Mouse (Mus musculus): Measurements from ENCODE around the gene Rap1a. TPM values are rescaled to one million over a fixed set of nuclear protein-coding genes. Genes with fewer than 3 reads are reported as not detected.
A peak's percentile ranks its signal among the peaks of the same experiment; 100 is the strongest.

Gene Rap1a
- polyA plus RNA-seq, 1 experiment from 2014 or later: 98.9 TPM

DNA sequence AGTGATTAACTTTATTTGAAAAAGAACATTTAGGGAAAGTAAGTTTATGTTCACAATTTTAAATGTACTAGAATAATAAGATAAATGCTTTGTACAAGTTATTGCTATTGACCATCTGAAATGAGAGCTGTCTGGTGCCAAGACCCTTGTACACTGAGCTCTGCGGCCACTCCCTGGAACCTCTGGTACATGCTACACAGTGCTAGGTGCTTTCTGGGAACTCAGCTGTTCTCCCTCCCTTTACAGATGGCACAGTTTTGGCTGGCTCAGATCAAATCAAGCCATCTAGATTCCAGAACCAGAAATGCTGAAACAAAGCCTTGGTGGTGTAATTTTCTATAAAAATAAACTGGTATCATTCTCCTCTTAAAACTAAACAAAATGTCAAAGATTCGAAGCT lies 3.7 kb downstream of the Rap1a start:
- Histone ChIP-seq H3K36me3 (ENCODE audit: control insufficient read depth, insufficient read depth) (no peaks in the 10 kb centered on the region), H3K27me3 (ENCODE audit: control insufficient read depth, insufficient read depth, low read depth, low read length) (no peaks in the 10 kb centered on the region), H3K4me1 (ENCODE audit: control insufficient read depth, low read depth, low read length) (peaks cover 40% of the 10 kb centered on the region), H3K9ac (ENCODE audit: low read depth, low read length) (no peak overlapping the region; the same call in 1 of the 2 replicates), H3K9me3 (replicated peaks; ENCODE audit: control insufficient read depth, low read length) (no peaks in the 10 kb centered on the region), H3K4me2 (ENCODE audit: low read depth, low read length) (peak overlapping the region; percentile 17; the same call in 1 of the 2 replicates), H3K4me3 (ENCODE audit: low read depth, low read length) (no peak overlapping the region), H3K27ac (ENCODE audit: low read length) (no peak overlapping the region)
- WGBS (ENCODE audit: insufficient replicate concordance): 54% methylated on average over 2 of the region's 2 CpGs
- no peak for ATAC-seq (ENCODE audit: low read depth)

GRCm38 (mm10) chr3:105796761-105797160 lies 4.4 kb downstream of the Rap1a start:
- no peaks in the 10 kb centered on the region for H3K9me3 ChIP-seq (replicated peaks; ENCODE audit: control insufficient read depth, low read length)
- peaks cover 34% of the 10 kb centered on the region for H3K4me1 ChIP-seq (ENCODE audit: control insufficient read depth, low read depth, low read length)
- WGBS (ENCODE audit: insufficient replicate concordance): 35% methylated on average over 4 of the region's 4 CpGs
- H3K27me3 ChIP-seq (ENCODE audit: control insufficient read depth, insufficient read depth, low read depth, low read length): no peaks in the 10 kb centered on the region
- H3K4me3 ChIP-seq (ENCODE audit: low read depth, low read length): no peak overlapping the region
- no peak for ATAC-seq (ENCODE audit: low read depth)
- H3K9ac ChIP-seq (ENCODE audit: low read depth, low read length): no peak overlapping the region
- H3K27ac ChIP-seq (ENCODE audit: low read length): no peak overlapping the region
- H3K36me3 ChIP-seq (ENCODE audit: control insufficient read depth, insufficient read depth): no peaks in the 10 kb centered on the region
- no peak overlapping the region for H3K4me2 ChIP-seq (ENCODE audit: low read depth, low read length)

GRCm38 (mm10) chr3:105794309-105794708 lies 6.8 kb downstream of the Rap1a start:
- peaks cover 3% of the 10 kb centered on the region; the same call in 1 of the 2 replicates for H3K36me3 ChIP-seq (ENCODE audit: control insufficient read depth, insufficient read depth)
- no peaks in the 10 kb centered on the region for H3K27me3 ChIP-seq (ENCODE audit: control insufficient read depth, insufficient read depth, low read depth, low read length)
- no peak overlapping the region for H3K4me2 ChIP-seq (ENCODE audit: low read depth, low read length)
- peaks cover 33% of the 10 kb centered on the region for H3K4me1 ChIP-seq (ENCODE audit: control insufficient read depth, low read depth, low read length)
- H3K9ac ChIP-seq (ENCODE audit: low read depth, low read length): no peak overlapping the region
- H3K27ac ChIP-seq (ENCODE audit: low read length): no peak overlapping the region
- H3K9me3 ChIP-seq (replicated peaks; ENCODE audit: control insufficient read depth, low read length): no peaks in the 10 kb centered on the region
- no peak overlapping the region for H3K4me3 ChIP-seq (ENCODE audit: low read depth, low read length)
- WGBS (ENCODE audit: insufficient replicate concordance): 79% methylated on average over 1 of the region's 1 CpGs
- no peak for ATAC-seq (ENCODE audit: low read depth)

- H3K9ac ChIP-seq (ENCODE audit: low read depth, low read length): no peak overlapping the region
- no peak overlapping the region for H3K4me3 ChIP-seq (ENCODE audit: low read depth, low read length)
- no peaks in the 10 kb centered on the region for H3K27me3 ChIP-seq (ENCODE audit: control insufficient read depth, insufficient read depth, low read depth, low read length)
- H3K36me3 ChIP-seq (ENCODE audit: control insufficient read depth, insufficient read depth): peaks cover 3% of the 10 kb centered on the region; the same call in 1 of the 2 replicates
- no peak overlapping the region for H3K4me2 ChIP-seq (ENCODE audit: low read depth, low read length)
- H3K9me3 ChIP-seq (replicated peaks; ENCODE audit: control insufficient read depth, low read length): no peaks in the 10 kb centered on the region
- 79% methylated on average over 7 of the region's 7 CpGs for WGBS (ENCODE audit: insufficient replicate concordance)
- no peak overlapping the region for H3K27ac ChIP-seq (ENCODE audit: low read length)
- peaks cover 18% of the 10 kb centered on the region for H3K4me1 ChIP-seq (ENCODE audit: control insufficient read depth, low read depth, low read length)
- ATAC-seq (ENCODE audit: low read depth): no peak
These were observed 8.8 kb downstream of the Rap1a start for GRCm38 (mm10) chr3:105792309-105792708.

DNA sequence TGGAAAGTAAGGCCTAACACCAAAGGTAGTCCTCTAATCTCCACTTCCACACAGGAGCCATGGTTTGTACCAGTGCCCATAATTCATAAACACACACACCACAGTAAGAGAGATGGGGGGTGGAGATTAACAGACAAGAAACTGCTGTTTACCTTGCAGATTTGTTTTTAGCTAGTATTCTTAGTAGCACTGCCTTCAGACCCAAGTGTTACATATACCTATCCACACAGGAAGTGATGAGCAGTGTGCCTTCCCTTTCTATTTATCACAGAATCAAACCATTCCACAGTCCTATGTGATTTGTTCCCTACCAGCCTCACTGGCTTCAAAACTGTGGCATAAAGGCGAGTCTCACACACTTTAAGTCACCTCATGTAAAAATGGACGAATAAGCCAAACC lies 10.0 kb downstream of the Rap1a start:
- ATAC-seq (ENCODE audit: low read depth): no peak
- no peaks in the 10 kb centered on the region for H3K27me3 ChIP-seq (ENCODE audit: control insufficient read depth, insufficient read depth, low read depth, low read length)
- no peak overlapping the region for H3K4me2 ChIP-seq (ENCODE audit: low read depth, low read length)
- H3K4me3 ChIP-seq (ENCODE audit: low read depth, low read length): no peak overlapping the region
- WGBS (ENCODE audit: insufficient replicate concordance): 79% methylated on average over 2 of the region's 2 CpGs
- no peak overlapping the region for H3K9ac ChIP-seq (ENCODE audit: low read depth, low read length)
- peaks cover 14% of the 10 kb centered on the region for H3K4me1 ChIP-seq (ENCODE audit: control insufficient read depth, low read depth, low read length)
- H3K9me3 ChIP-seq (replicated peaks; ENCODE audit: control insufficient read depth, low read length): no peaks in the 10 kb centered on the region
- H3K27ac ChIP-seq (ENCODE audit: low read length): peak overlapping the region; percentile 24; the same call in 1 of the 2 replicates
- H3K36me3 ChIP-seq (ENCODE audit: control insufficient read depth, insufficient read depth): peaks cover 6% of the 10 kb centered on the region

DNA sequence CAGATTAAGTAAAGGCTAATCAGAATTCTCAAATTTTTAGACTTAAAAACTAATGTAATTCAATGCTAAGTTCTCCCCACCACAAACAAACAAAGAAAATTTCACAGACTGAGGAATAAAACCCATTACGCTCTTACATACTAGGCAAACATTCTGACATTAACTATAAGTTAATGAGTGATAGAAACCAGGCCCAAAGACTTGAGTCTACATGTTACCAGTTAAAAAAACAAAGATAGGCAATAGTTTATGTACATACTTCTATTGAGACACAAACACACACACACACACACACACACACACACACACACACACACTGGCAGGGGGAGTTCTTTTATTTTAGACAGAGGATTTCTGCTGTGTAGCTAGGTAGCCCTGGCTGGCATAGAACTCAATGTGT lies 10.8 kb downstream of the Rap1a start:
- peak; percentile 39; the same call in 1 of the 2 replicates for ATAC-seq (ENCODE audit: low read depth)
- H3K9ac ChIP-seq (ENCODE audit: low read depth, low read length): no peak overlapping the region
- WGBS (ENCODE audit: insufficient replicate concordance): 90% methylated on average over 1 of the region's 1 CpGs
- H3K4me3 ChIP-seq (ENCODE audit: low read depth, low read length): no peak overlapping the region
- no peaks in the 10 kb centered on the region for H3K27me3 ChIP-seq (ENCODE audit: control insufficient read depth, insufficient read depth, low read depth, low read length)
- H3K4me1 ChIP-seq (ENCODE audit: control insufficient read depth, low read depth, low read length): peaks cover 9% of the 10 kb centered on the region
- H3K9me3 ChIP-seq (replicated peaks; ENCODE audit: control insufficient read depth, low read length): no peaks in the 10 kb centered on the region
- no peak overlapping the region for H3K4me2 ChIP-seq (ENCODE audit: low read depth, low read length)
- H3K27ac ChIP-seq (ENCODE audit: low read length): no peak overlapping the region
- peaks cover 6% of the 10 kb centered on the region for H3K36me3 ChIP-seq (ENCODE audit: control insufficient read depth, insufficient read depth)

- Histone ChIP-seq H3K4me2 (ENCODE audit: low read depth, low read length) (no peak overlapping the region), H3K4me3 (ENCODE audit: low read depth, low read length) (no peak overlapping the region), H3K27ac (ENCODE audit: low read length) (no peak overlapping the region), H3K9ac (ENCODE audit: low read depth, low read length) (no peak overlapping the region), H3K27me3 (ENCODE audit: control insufficient read depth, insufficient read depth, low read depth, low read length) (no peaks in the 10 kb centered on the region), H3K36me3 (ENCODE audit: control insufficient read depth, insufficient read depth) (peaks cover 9% of the 10 kb centered on the region), H3K4me1 (ENCODE audit: control insufficient read depth, low read depth, low read length) (peaks cover 7% of the 10 kb centered on the region), H3K9me3 (replicated peaks; ENCODE audit: control insufficient read depth, low read length) (no peaks in the 10 kb centered on the region)
- ATAC-seq (ENCODE audit: low read depth): no peak
- WGBS (ENCODE audit: insufficient replicate concordance): 74% methylated on average over 1 of the region's 1 CpGs
These were observed 11.4 kb downstream of the Rap1a start for GRCm38 (mm10) chr3:105789776-105790175.

DNA sequence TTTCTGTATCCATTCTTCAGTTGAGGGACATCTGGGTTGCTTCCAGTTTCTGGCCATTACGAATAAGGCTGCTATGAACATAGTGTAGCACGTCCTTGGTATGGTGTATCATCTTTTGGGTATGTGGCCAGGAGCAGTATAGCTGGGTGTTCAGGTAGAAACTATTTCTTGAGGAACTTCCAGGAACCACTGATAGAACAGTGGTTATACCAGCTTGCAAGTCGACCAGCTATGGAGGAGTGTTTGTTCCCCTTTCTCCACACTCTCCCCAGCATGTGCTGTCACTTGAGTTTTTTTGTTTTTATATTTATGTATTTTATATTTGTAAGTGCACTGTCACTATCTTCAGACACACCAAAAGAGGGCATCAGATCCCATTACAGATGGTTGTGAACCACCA lies 13.8 kb downstream of the Rap1a start:
- Histone ChIP-seq H3K4me2 (ENCODE audit: low read depth, low read length) (no peak overlapping the region), H3K9me3 (replicated peaks; ENCODE audit: control insufficient read depth, low read length) (no peaks in the 10 kb centered on the region), H3K4me1 (ENCODE audit: control insufficient read depth, low read depth, low read length) (peaks cover 7% of the 10 kb centered on the region), H3K4me3 (ENCODE audit: low read depth, low read length) (no peak overlapping the region), H3K27me3 (ENCODE audit: control insufficient read depth, insufficient read depth, low read depth, low read length) (no peaks in the 10 kb centered on the region), H3K36me3 (ENCODE audit: control insufficient read depth, insufficient read depth) (peaks cover 9% of the 10 kb centered on the region), H3K9ac (ENCODE audit: low read depth, low read length) (no peak overlapping the region), H3K27ac (ENCODE audit: low read length) (no peak overlapping the region)
- 76% methylated on average over 3 of the region's 3 CpGs for WGBS (ENCODE audit: insufficient replicate concordance)
- no peak for ATAC-seq (ENCODE audit: low read depth)

DNA sequence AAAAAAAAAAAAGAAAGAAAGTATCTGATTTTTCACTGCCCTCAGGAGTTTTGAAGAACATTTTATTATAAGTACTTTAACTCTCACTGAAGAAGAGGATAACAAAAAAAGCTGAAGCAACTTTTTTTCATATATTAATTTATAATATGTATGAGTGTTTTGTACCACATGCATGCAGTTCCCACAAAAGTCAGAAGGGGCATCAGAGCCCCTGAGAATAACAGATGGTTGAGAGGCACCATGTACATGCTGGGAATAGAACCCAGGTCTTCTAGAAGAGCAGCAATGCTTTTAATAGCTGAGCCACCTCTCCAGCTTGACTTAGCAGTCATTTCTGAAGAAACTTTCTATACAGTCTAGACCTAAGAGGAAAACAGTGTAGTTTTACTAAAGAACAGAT lies 15.3 kb downstream of the Rap1a start:
- no peak overlapping the region for H3K27ac ChIP-seq (ENCODE audit: low read length)
- H3K27me3 ChIP-seq (ENCODE audit: control insufficient read depth, insufficient read depth, low read depth, low read length): no peaks in the 10 kb centered on the region
- H3K4me3 ChIP-seq (ENCODE audit: low read depth, low read length): no peak overlapping the region
- no peaks in the 10 kb centered on the region for H3K9me3 ChIP-seq (replicated peaks; ENCODE audit: control insufficient read depth, low read length)
- ATAC-seq (ENCODE audit: low read depth): no peak
- peaks cover 6% of the 10 kb centered on the region for H3K36me3 ChIP-seq (ENCODE audit: control insufficient read depth, insufficient read depth)
- no peak overlapping the region for H3K4me2 ChIP-seq (ENCODE audit: low read depth, low read length)
- no peak overlapping the region for H3K9ac ChIP-seq (ENCODE audit: low read depth, low read length)
- peaks cover 2% of the 10 kb centered on the region for H3K4me1 ChIP-seq (ENCODE audit: control insufficient read depth, low read depth, low read length)

Data from liver, embryonic 16.5 days (tissue).